19 mouse cellular contexts compared by ENCODE assay signal in the genomic region with DNA sequence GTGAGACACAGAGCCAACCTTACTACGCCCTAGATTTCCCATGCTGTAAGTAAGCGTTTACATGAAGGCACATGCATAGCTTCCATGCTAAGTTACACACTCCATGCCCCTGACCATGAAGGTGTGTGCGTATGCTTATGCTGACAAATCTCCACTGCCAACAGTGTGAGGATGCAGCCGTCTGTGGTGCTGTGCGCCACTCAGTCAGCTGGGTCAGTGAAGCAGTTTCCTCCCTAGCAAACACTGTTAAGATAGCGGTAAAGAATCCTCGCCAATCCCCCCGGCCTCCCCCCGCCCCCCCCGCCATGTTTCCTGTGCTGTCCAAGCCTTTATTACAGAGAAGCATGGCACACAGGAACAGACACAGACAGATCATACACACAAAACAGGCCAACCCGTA. TPM values are rescaled to one million over a fixed set of nuclear protein-coding genes. Genes with fewer than 3 reads are reported as not detected.
A peak's percentile ranks its signal among the peaks of the same experiment; 100 is the strongest.
DNase-seq lines count a peak whose midpoint lies in the region; ATAC-seq and TF ChIP-seq lines count a peak whose summit lies in the region.
"Had no signal": no experiment of that assay in that cellular context is flagged by ENCODE, and none has a peak within 500 bp of the region (broad histone marks: within the 10 kb centered on the region; RNA-seq: fewer than 3 reads in every experiment).

No protein-coding gene starts in this region.

- no peak overlapping the region for H3K9ac ChIP-seq in heart, embryonic 15.5 days
- H3K9ac ChIP-seq in liver, postnatal 0 days (replicated peaks), result no peak overlapping the region
- no peak overlapping the region for H3K9ac ChIP-seq in liver, embryonic 12.5 days
- H3K9ac ChIP-seq: embryonic facial prominence, embryonic 12.5 days; hindbrain, embryonic 15.5 days had no signal

- TF ChIP-seq CTCF in liver, postnatal 0 days (IDR thresholded peaks at IDR 0.05; ENCODE audit: low read depth), result no peak
- TF ChIP-seq CTCF in E14TG2a.4 (conservative IDR thresholded peaks at IDR 0.05; ENCODE audit: low read length), result no peak

- peaks cover 36% of the 10 kb centered on the region for H3K36me3 ChIP-seq in heart, embryonic 15.5 days
- H3K36me3 ChIP-seq in liver, postnatal 0 days (replicated peaks; ENCODE audit: insufficient read depth, low read length), result peaks cover 48% of the 10 kb centered on the region
- peaks cover 79% of the 10 kb centered on the region for H3K36me3 ChIP-seq in liver, embryonic 12.5 days
- peaks cover 40% of the 10 kb centered on the region for H3K36me3 ChIP-seq in E14TG2a.4 (ENCODE audit: insufficient read depth, low read length)

- no peak for DNase-seq in heart, adult 8-10 months (ENCODE audit: low spot score)
- DNase-seq in liver, postnatal 0 days, result peak; percentile 21
- DNase-seq in layer of hippocampus, postnatal 36 days, result no peak
- DNase-seq: adrenal gland, postnatal 10 days; B cell, adult 2 months; cerebellum, adult 11 months; cerebellum, adult 8-10 months; cerebellum, postnatal 14 days; gastrocnemius, postnatal 10 days; heart, postnatal 10 days had no signal

- WGBS in heart, embryonic 15.5 days, result 85% methylated on average over 11 of the region's 11 CpGs
- 77% methylated on average over 11 of the region's 11 CpGs for WGBS in liver, postnatal 0 days (ENCODE audit: insufficient replicate concordance)
- WGBS in liver, embryonic 12.5 days (ENCODE audit: insufficient replicate concordance), result 73% methylated on average over 11 of the region's 11 CpGs

- 0 out of 2 replicates have a peak, but pooled peaks have one; percentile 10 for ATAC-seq in heart, embryonic 15.5 days (replicated peaks; ENCODE audit: insufficient number of reproducible peaks, insufficient read depth, low FRiP score, low read depth)
- ATAC-seq in liver, postnatal 0 days, result no peak
- no peak for ATAC-seq in liver, embryonic 12.5 days
- ATAC-seq: CD4-positive, CD25-positive, alpha-beta regulatory T cell, adult 4 months; forebrain, embryonic 16.5 days; inflammation-experienced regulatory T-cells, adult 6 months; intestine, postnatal 0 days had no signal

- H3K4me2 ChIP-seq in heart, embryonic 15.5 days, result no peak overlapping the region
- no peak overlapping the region for H3K4me2 ChIP-seq in liver, postnatal 0 days (ENCODE audit: low read depth, low read length)
- no peak overlapping the region for H3K4me2 ChIP-seq in liver, embryonic 12.5 days
- H3K4me2 ChIP-seq: embryonic facial prominence, embryonic 12.5 days; hindbrain, embryonic 15.5 days had no signal

- no peak overlapping the region for H3K27ac ChIP-seq in heart, embryonic 15.5 days
- no peak overlapping the region for H3K27ac ChIP-seq in liver, postnatal 0 days (ENCODE audit: low read depth)
- H3K27ac ChIP-seq in liver, embryonic 12.5 days, result no peak overlapping the region
- H3K27ac ChIP-seq: embryonic facial prominence, embryonic 12.5 days; hindbrain, embryonic 15.5 days had no signal

- peaks cover 4% of the 10 kb centered on the region; the same call in 1 of the 2 replicates for H3K4me1 ChIP-seq in heart, embryonic 15.5 days (replicated peaks)
- no peaks in the 10 kb centered on the region for H3K4me1 ChIP-seq in liver, postnatal 0 days (ENCODE audit: insufficient read depth)
- H3K4me1 ChIP-seq in liver, embryonic 12.5 days, result no peaks in the 10 kb centered on the region
- H3K4me1 ChIP-seq in E14TG2a.4 (replicated peaks; ENCODE audit: low read depth, low read length), result peaks cover 42% of the 10 kb centered on the region
- H3K4me1 ChIP-seq: embryonic facial prominence, embryonic 12.5 days; hindbrain, embryonic 15.5 days had no signal

- H3K27me3 ChIP-seq in heart, embryonic 15.5 days, result no peaks in the 10 kb centered on the region
- H3K27me3 ChIP-seq in liver, postnatal 0 days (ENCODE audit: insufficient read depth, low read length), result no peaks in the 10 kb centered on the region
- H3K27me3 ChIP-seq in liver, embryonic 12.5 days (replicated peaks), result no peaks in the 10 kb centered on the region
- H3K27me3 ChIP-seq in E14TG2a.4 (ENCODE audit: insufficient read depth, low read length), result no peaks in the 10 kb centered on the region
- H3K27me3 ChIP-seq: embryonic facial prominence, embryonic 12.5 days; hindbrain, embryonic 15.5 days had no signal

- no peak overlapping the region for H3K4me3 ChIP-seq in heart, embryonic 15.5 days
- no peak overlapping the region for H3K4me3 ChIP-seq in liver, postnatal 0 days (ENCODE audit: low read depth, low read length)
- H3K4me3 ChIP-seq in liver, embryonic 12.5 days, result no peak overlapping the region
- 0 out of 2 replicates have a peak overlapping the region, but pooled peaks have one; percentile 27 for H3K4me3 ChIP-seq in E14TG2a.4 (replicated peaks; ENCODE audit: low read length)
- H3K4me3 ChIP-seq: embryonic facial prominence, embryonic 12.5 days; hindbrain, embryonic 15.5 days had no signal

- no peak for TF ChIP-seq EP300 in liver, postnatal 0 days (IDR thresholded peaks at IDR 0.05; ENCODE audit: low read depth)

- H3K9me3 ChIP-seq in heart, embryonic 15.5 days (replicated peaks), result no peaks in the 10 kb centered on the region
- H3K9me3 ChIP-seq in liver, postnatal 0 days (ENCODE audit: low read length), result no peaks in the 10 kb centered on the region
- no peaks in the 10 kb centered on the region for H3K9me3 ChIP-seq in liver, embryonic 12.5 days (replicated peaks)
- H3K9me3 ChIP-seq in E14TG2a.4 (ENCODE audit: low read length), result no peaks in the 10 kb centered on the region
- H3K9me3 ChIP-seq: embryonic facial prominence, embryonic 12.5 days; hindbrain, embryonic 15.5 days had no signal

RNA-seq across cellular contexts. Expression of a gene that starts 22.4 kb away (rescaled TPM):
- 29.0 and 29.1 TPM in 2 replicates for polyA plus RNA-seq in heart, embryonic 15.5 days (2015; fragmentation: Nextera tagmentation; extraction: Ambion mirVana)
- total RNA-seq in heart, adult 8-10 months (2022), result 10 to 100 TPM; 34.0 to 37.1 (median 35.2) TPM
- polyA plus RNA-seq in liver, postnatal 0 days (2015; fragmentation: Nextera tagmentation; extraction: Ambion mirVana), result 16.2 and 17.1 TPM in 2 replicates
- polyA plus RNA-seq in liver, embryonic 12.5 days (2016; fragmentation: Nextera tagmentation; extraction: Ambion mirVana), result 33.7 and 34.9 TPM in 2 replicates
- 10 to 100 TPM; 51.0 to 52.5 TPM for total RNA-seq in layer of hippocampus, postnatal 36 days (2021)
